Mouse (Mus musculus) midbrain, embryonic 14.5 days (tissue): ENCODE data around the gene Hist1h3c. TPM values are rescaled to one million over a fixed set of nuclear protein-coding genes. Genes with fewer than 3 reads are reported as not detected.

ENCODE experiments used
- ATAC-seq: fragments of 200-750 bp; cut with Nextera tagmentation; 2 replicates; pipeline ENCODE4 v1.8.0; 2017; ENCODE audit warnings: moderate number of reproducible peaks, moderate library complexity; ENCODE audit not compliant: low FRiP score, low TSS enrichment
- DNase-seq: peaks from one replicate; pipeline ENCODE4 v3.0.0-alpha.2; 2015
- H3K27ac ChIP-seq: fragments of 300-500 bp; sonication (generic); replicated peaks from 2 replicates; pipeline ENCODE4 v1.5.1; 2014; ENCODE audit warnings: mild to moderate bottlenecking, low read depth, low read length, moderate library complexity
- H3K27me3 ChIP-seq: fragments of 300-500 bp; sonication (generic); 2 replicates; pipeline ENCODE4 v1.6.1; 2014; ENCODE audit warnings: low read length, control low read depth, mixed read lengths; ENCODE audit not compliant: control insufficient read depth, insufficient read depth
- H3K36me3 ChIP-seq: fragments of 300-500 bp; sonication (generic); 2 replicates; pipeline ENCODE4 v1.6.1; 2014; ENCODE audit warnings: low read length, control low read depth; ENCODE audit not compliant: control insufficient read depth, insufficient read depth
- H3K4me1 ChIP-seq: fragments of 300-500 bp; sonication (generic); 2 replicates; pipeline ENCODE4 v1.6.1; 2014; ENCODE audit warnings: mild to moderate bottlenecking, antibody characterized with exemption, low read length, control low read depth; ENCODE audit not compliant: control insufficient read depth, insufficient read depth
- H3K4me2 ChIP-seq: fragments of 300-500 bp; sonication (generic); 2 replicates; pipeline ENCODE4 v1.6.1; 2014; ENCODE audit warnings: mild to moderate bottlenecking, low read length, moderate library complexity
- H3K4me3 ChIP-seq: fragments of 300-500 bp; sonication (generic); replicated peaks from 2 replicates; pipeline ENCODE4 v1.5.1; 2014; ENCODE audit warnings: low read depth, low read length
- H3K9ac ChIP-seq: fragments of 300-500 bp; sonication (generic); replicated peaks from 2 replicates; pipeline ENCODE4 v1.6.1; 2014; ENCODE audit warnings: mild to moderate bottlenecking, low read length, moderate library complexity
- H3K9me3 ChIP-seq: fragments of 300-500 bp; sonication (generic); 2 replicates; pipeline ENCODE4 v1.6.1; 2016; ENCODE audit warnings: low read length, control low read depth, mixed read lengths; ENCODE audit not compliant: control insufficient read depth
- WGBS: fragments of 180-500 bp; shearing (Covaris S2); extraction: QIAGEN DNeasy Blood & Tissue Kit; methylation state at CpG from one replicate; pipeline ENCODE4 v1.1.7; 2014; 5-methylcytosine and 5-hydroxymethylcytosine counted together
- microRNA-seq: library from miRNA; unstranded; fragments of <30 nt; microRNA quantifications from one replicate; pipeline ENCODE4, GENCODE M21; 2016
- polyA plus RNA-seq: library from polyadenylated mRNA; unstranded; fragments of >200 nt; fragmentation: Nextera tagmentation; extraction: Ambion mirVana; gene quantifications from 2 replicates; pipeline ENCODE4 v1.2.1, GENCODE M21; 2014

Hist1h3c gene
- polyA plus RNA-seq, 1 experiment from 2014 or later, result 1.2 TPM

DNA sequence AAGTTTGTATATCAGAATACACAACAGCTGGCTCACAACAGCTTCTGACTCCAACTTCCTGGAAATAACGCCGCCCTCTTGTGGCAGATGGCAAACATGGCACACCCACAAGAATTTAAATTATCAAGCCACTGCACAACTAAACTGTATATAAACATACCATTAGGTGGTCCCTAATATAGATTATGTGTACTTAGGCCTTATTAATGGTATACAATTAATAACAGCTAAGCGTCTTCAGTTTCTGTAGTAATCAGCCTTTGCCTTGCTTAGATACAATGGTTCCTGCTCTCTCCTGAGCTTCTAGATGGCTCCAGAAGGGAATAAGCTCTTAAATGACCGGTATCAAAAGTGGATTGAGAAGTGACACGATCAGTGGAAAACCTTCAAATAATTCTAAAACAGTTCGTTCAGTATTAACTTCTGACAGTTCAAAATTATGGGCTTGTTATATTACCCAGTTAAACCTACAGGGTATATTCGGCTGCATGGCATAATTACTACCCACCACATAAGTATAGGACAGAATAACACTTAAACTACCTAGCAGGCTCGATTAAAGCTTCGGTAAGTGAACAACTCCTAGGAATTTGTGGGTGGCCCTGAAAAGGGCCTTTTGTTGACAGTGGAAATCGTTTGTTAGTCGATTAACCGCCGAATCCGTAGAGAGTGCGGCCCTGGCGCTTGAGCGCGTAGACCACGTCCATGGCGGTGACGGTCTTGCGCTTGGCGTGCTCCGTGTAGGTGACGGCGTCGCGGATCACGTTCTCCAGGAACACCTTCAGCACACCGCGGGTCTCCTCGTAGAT lies 47.7 kb downstream of the Hist1h3c start:
- Histone ChIP-seq H3K4me2 (peak overlapping the region; percentile 83), H3K27ac (peak overlapping the region; percentile 84), H3K4me1 (peaks cover 7% of the 10 kb centered on the region; the same call in 1 of the 2 replicates), H3K27me3 (no peaks in the 10 kb centered on the region), H3K4me3 (peak overlapping the region; percentile 42), H3K9me3 (no peaks in the 10 kb centered on the region), H3K9ac (peak overlapping the region; percentile 55), H3K36me3 (no peaks in the 10 kb centered on the region)
- under 1% methylated on average over 23 of the region's 32 CpGs for WGBS
- DNase-seq (peak; percentile 83), ATAC-seq (peak; percentile 84)

DNA sequence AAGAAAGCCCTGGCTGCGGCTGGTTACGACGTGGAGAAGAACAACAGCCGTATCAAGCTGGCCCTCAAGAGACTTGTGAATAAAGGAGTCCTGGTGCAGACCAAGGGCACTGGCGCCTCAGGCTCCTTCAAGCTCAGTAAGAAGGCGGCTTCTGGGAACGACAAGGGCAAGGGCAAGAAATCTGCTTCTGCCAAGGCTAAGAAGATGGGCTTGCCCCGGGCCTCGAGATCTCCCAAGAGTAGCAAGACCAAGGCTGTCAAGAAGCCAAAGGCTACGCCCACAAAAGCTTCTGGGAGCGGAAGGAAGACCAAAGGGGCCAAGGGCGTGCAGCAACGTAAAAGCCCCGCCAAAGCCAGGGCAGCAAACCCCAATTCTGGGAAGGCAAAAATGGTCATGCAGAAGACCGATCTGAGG lies 49.3 kb downstream of the Hist1h3c start:
- no peak for DNase-seq
- no peak overlapping the region for H3K4me2 ChIP-seq
- WGBS, result 58% methylated on average over 15 of the region's 15 CpGs
- no peaks in the 10 kb centered on the region for H3K36me3 ChIP-seq
- H3K4me3 ChIP-seq, result no peak overlapping the region
- peaks cover 7% of the 10 kb centered on the region; the same call in 1 of the 2 replicates for H3K4me1 ChIP-seq
- ATAC-seq, result no peak
- no peak overlapping the region for H3K27ac ChIP-seq
- H3K27me3 ChIP-seq, result no peaks in the 10 kb centered on the region
- H3K9ac ChIP-seq, result no peak overlapping the region
- no peaks in the 10 kb centered on the region for H3K9me3 ChIP-seq

DNA sequence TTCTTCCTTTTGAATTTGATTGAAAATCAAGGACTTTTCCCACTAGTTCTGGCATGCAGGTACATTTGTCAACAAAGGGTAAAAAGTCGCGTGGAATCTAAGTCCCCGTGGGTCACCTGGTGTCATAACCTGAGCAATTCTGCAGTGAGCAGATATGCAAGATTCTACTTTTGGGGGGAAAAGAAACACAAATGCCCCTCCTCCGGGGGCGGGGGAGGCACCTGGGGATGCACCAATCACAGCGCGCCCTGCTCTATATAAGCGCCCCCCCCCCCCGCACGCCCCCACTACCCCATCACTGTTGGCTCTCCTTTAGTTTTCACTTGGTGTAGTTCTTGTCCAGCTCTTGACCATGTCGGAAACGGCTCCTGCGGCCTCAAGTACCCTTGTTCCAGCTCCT lies 49.9 kb downstream of the Hist1h3c start, which contains the start of gene Hist1h1t:
Gene Hist1h1t, plus strand, starts transcription at position 301 of the 400 bp plus-strand sequence.
- H3K9ac ChIP-seq, result no peak within 1 kb of the TSS
- ATAC-seq, result no peak

More for the DNA sequence above, 49.9 kb downstream of the Hist1h3c start, which contains the start of gene Hist1h1t:
- Histone ChIP-seq H3K27ac (no peak within 1 kb of the TSS), H3K9me3 (no peaks in the 10 kb centered on the region), H3K4me1 (peaks cover 7% of the 10 kb centered on the region; the same call in 1 of the 2 replicates), H3K4me3 (no peak within 1 kb of the TSS), H3K4me2 (no peak within 1 kb of the TSS), H3K27me3 (no peaks in the 10 kb centered on the region), H3K36me3 (no peaks in the 10 kb centered on the region)
- 55% methylated on average over 13 of the region's 13 CpGs for WGBS
- DNase-seq, result no peak

Small RNA genes lying within 50 kb of the gene (microRNA-seq; reads per million reads assigned to microRNA genes)
- not detected for gene Gm44314
- gene Gm44484, result not detected

Other genes starting within 250 kb of the Hist1h3c start
- gene Hist1h4h, start 214.6 kb downstream of the Hist1h3c start, polyA plus RNA-seq, result 4.1 and 6.4 TPM in 2 replicates
- 3.4 and 4.6 TPM in 2 replicates for gene Hist1h2af, start 211.7 kb downstream of the Hist1h3c start, polyA plus RNA-seq
- 0.77 and 1.4 TPM in 2 replicates for gene Hist1h3g, start 210.2 kb downstream of the Hist1h3c start, polyA plus RNA-seq
- 0.13 and 0.30 TPM in 2 replicates for gene Hist1h2bh, start 202.2 kb downstream of the Hist1h3c start, polyA plus RNA-seq
- gene Hist1h3f, start 201.6 kb downstream of the Hist1h3c start, polyA plus RNA-seq, result 0.32 and 0.47 TPM in 2 replicates
- gene Hist1h4f, start 194.0 kb downstream of the Hist1h3c start, polyA plus RNA-seq, result not detected in 2 replicates
- 0.11 and 0.18 TPM in 2 replicates for gene Hist1h1d, start 192.3 kb downstream of the Hist1h3c start, polyA plus RNA-seq
- gene Hist1h3e, start 183.2 kb downstream of the Hist1h3c start, polyA plus RNA-seq, result 3.1 and 3.8 TPM in 2 replicates
- 30.2 and 34.0 TPM in 2 replicates for gene Hist1h2ae, start 174.4 kb downstream of the Hist1h3c start, polyA plus RNA-seq
- gene Hist1h2bg, start 174.2 kb downstream of the Hist1h3c start, polyA plus RNA-seq, result 1.4 and 2.6 TPM in 2 replicates
- 1.5 and 2.7 TPM in 2 replicates for gene Hist1h2bf, start 171.4 kb downstream of the Hist1h3c start, polyA plus RNA-seq
- gene Hist1h2ad, start 171.2 kb downstream of the Hist1h3c start, polyA plus RNA-seq, result 2.1 and 2.2 TPM in 2 replicates
- 1.6 and 2.0 TPM in 2 replicates for gene Hist1h3d, start 169.8 kb downstream of the Hist1h3c start, polyA plus RNA-seq
- 38.1 and 40.0 TPM in 2 replicates for gene Hist1h4d, start 164.0 kb downstream of the Hist1h3c start, polyA plus RNA-seq
- 0.72 and 1.4 TPM in 2 replicates for gene Hist1h2be, start 124.5 kb downstream of the Hist1h3c start, polyA plus RNA-seq
- gene Hist1h1e, start 123.0 kb downstream of the Hist1h3c start, polyA plus RNA-seq, result 4.4 and 8.6 TPM in 2 replicates
- 0.57 and 0.67 TPM in 2 replicates for gene Hist1h2ac, start 61.7 kb downstream of the Hist1h3c start, polyA plus RNA-seq
- 13.1 and 17.3 TPM in 2 replicates for gene Hist1h2bc, start 61.4 kb downstream of the Hist1h3c start, polyA plus RNA-seq
- gene Hist1h1t, start 49.8 kb downstream of the Hist1h3c start, polyA plus RNA-seq, result not detected in 2 replicates
- 2.9 and 4.3 TPM in 2 replicates for gene Hist1h4c, start 47.1 kb downstream of the Hist1h3c start, polyA plus RNA-seq
- 0.77 and 3.9 TPM in 2 replicates for gene Hfe, start 34.7 kb downstream of the Hist1h3c start, polyA plus RNA-seq
- 5.7 and 9.2 TPM in 2 replicates for gene Hist1h1c, start 6.8 kb downstream of the Hist1h3c start, polyA plus RNA-seq
- 0.51 TPM in 1 of 2 replicates, not detected in the other for gene Hist1h2bb, start 1.1 kb upstream of the Hist1h3c start, polyA plus RNA-seq
- 11.3 and 13.5 TPM in 2 replicates for gene Hist1h2ab, start 5.5 kb upstream of the Hist1h3c start, polyA plus RNA-seq
- gene Hist1h3b, start 6.7 kb upstream of the Hist1h3c start, polyA plus RNA-seq, result 3.5 and 4.0 TPM in 2 replicates
- 2.8 and 5.0 TPM in 2 replicates for gene Hist1h4b, start 11.4 kb upstream of the Hist1h3c start, polyA plus RNA-seq
- 0.47 and 1.1 TPM in 2 replicates for gene Hist1h4a, start 15.6 kb upstream of the Hist1h3c start, polyA plus RNA-seq
- gene Hist1h3a, start 16.8 kb upstream of the Hist1h3c start, polyA plus RNA-seq, result 2.2 TPM in 2 replicates
- gene Hist1h1a, start 18.1 kb upstream of the Hist1h3c start, polyA plus RNA-seq, result 0.93 TPM in 1 of 2 replicates, not detected in the other
- not detected in 2 replicates for gene Trim38, start 24.3 kb upstream of the Hist1h3c start, polyA plus RNA-seq
- not detected in 2 replicates for gene Slc17a2, start 61.4 kb upstream of the Hist1h3c start, polyA plus RNA-seq
- gene Slc17a3, start 93.8 kb upstream of the Hist1h3c start, polyA plus RNA-seq, result not detected in 2 replicates
- not detected in 2 replicates for gene Slc17a1, start 122.1 kb upstream of the Hist1h3c start, polyA plus RNA-seq
- gene Slc17a4, start 169.4 kb upstream of the Hist1h3c start, polyA plus RNA-seq, result not detected in 2 replicates
- gene Hist1h2ba, start 188.6 kb upstream of the Hist1h3c start, polyA plus RNA-seq, result not detected in 2 replicates
- not detected in 2 replicates for gene Hist1h2aa, start 188.9 kb upstream of the Hist1h3c start, polyA plus RNA-seq
- 1.9 and 2.7 TPM in 2 replicates for gene Scgn, start 245.6 kb upstream of the Hist1h3c start, polyA plus RNA-seq